Mouse (Mus musculus) bone marrow, adult 2 months (tissue): ENCODE measurements around the gene Gm16181.

Experiments
- CTCF ChIP-seq: fragments of 200-500 bp; IDR thresholded peaks from 2 replicates; pipeline ENCODE4 v1.5.1; 2011; ENCODE audit warnings: low read length, control low read depth; ENCODE audit not compliant: control insufficient read depth, insufficient read depth
- POLR2A ChIP-seq: fragments of 200-500 bp; IDR thresholded peaks from 2 replicates; pipeline ENCODE4 v1.6.1; 2011; ENCODE audit warnings: low read depth, mild to moderate bottlenecking, control low read depth, low read length, borderline replicate concordance; ENCODE audit not compliant: control insufficient read depth

DNA sequence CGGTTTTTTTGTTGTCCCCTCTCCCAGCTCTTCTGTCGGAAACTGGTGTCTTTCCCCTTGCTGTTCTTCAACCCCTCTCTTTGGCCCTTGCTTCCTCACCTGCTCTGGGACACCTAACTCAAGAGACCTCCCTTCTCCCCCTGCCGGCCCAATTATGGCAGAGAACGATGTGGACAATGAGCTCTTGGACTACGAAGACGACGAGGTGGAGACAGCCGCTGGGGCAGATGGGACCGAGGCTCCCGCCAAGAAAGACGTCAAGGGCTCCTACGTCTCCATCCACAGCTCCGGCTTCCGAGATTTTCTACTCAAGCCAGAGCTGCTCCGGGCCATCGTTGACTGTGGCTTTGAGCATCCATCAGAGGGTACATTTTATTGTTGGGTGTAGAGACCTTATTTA lies 22.5 kb downstream of the Gm16181 start:
- TF ChIP-seq CTCF (no peak; the same call in 1 of the 2 replicates), POLR2A (no peak; the same call in 1 of the 2 replicates)
